22 mouse cellular contexts compared by ENCODE assay signal in genomic region chr8:12451857-12452256, GRCm38 (mm10).
"Had no signal": no experiment of that assay in that cellular context is flagged by ENCODE, and none has a peak within 500 bp of the region (broad histone marks: within the 10 kb centered on the region; RNA-seq: fewer than 3 reads in every experiment).

No protein-coding gene starts in this region.

- H3K36me3 ChIP-seq: heart, embryonic 10.5 days; heart, embryonic 12.5 days; hindbrain, embryonic 10.5 days; hindbrain, embryonic 12.5 days; intestine, embryonic 15.5 days; limb, embryonic 10.5 days; limb, embryonic 12.5 days; liver, embryonic 13.5 days; liver, embryonic 15.5 days had no signal

- H3K4me1 ChIP-seq: heart, embryonic 10.5 days; heart, embryonic 12.5 days; hindbrain, embryonic 12.5 days; intestine, embryonic 15.5 days; limb, embryonic 12.5 days; liver, embryonic 13.5 days; liver, embryonic 15.5 days had no signal

- H3K9me3 ChIP-seq: heart, embryonic 10.5 days; hindbrain, embryonic 12.5 days; intestine, embryonic 15.5 days; limb, embryonic 10.5 days; liver, embryonic 13.5 days; liver, embryonic 15.5 days had no signal

- DNase-seq: gastrocnemius, adult 2 months; gastrocnemius, postnatal 10 days; gastrocnemius, postnatal 25 days; heart, adult 18-20 months; heart, postnatal 10 days; heart, postnatal 4 days; kidney, adult 18-20 months; kidney, adult 8-10 months; kidney, postnatal 10 days; kidney, postnatal 4 days; liver; liver, embryonic 13.5 days had no signal

- H3K4me3 ChIP-seq: gastrocnemius, adult 2 months; heart, embryonic 10.5 days; heart, embryonic 12.5 days; hindbrain, embryonic 10.5 days; hindbrain, embryonic 12.5 days; intestine, embryonic 15.5 days; layer of hippocampus, adult 2 months; left cerebral cortex, adult 2 months; limb, embryonic 10.5 days; limb, embryonic 12.5 days; liver, embryonic 13.5 days; liver, embryonic 15.5 days had no signal
